Mouse (Mus musculus) retina, postnatal 7 days (tissue): ENCODE measurements at regions not wholly inside any gene's neighbourhood (a gene's known extent, or its start where the extent isn't known, plus 50 kb on each side); places are given as distances from the start of the nearest gene placed in this dataset.

Source experiments
- DNase-seq: peaks from one replicate; pipeline ENCODE4 v3.0.0-alpha.2; 2012; ENCODE audit warnings: low read depth, low spot score

- no peak for DNase-seq
Observed at GRCm38 (mm10) chr1:42008046-42008445, 687.5 kb upstream of the Pou3f3 start.

DNA sequence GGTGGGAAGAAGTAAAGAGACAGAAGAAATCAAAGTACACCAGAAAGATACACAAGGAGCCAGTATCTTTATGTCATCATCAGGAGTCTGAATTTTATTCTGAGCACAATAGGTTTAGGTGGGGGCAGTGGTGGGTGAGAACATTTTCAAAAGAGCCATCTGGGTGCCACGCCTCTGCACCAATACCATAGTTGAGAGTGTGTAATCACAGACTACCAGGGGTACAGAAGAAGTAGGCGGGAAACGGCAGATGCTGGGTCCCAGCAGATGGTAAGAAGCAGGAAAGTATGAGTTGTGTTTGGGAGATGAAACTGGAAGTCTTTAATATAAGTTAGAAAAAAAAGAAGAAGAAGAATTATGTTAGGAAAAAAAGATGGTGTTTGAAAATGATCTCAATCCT is 682.7 kb upstream of the Pou3f3 start:
- DNase-seq = no peak

DNA sequence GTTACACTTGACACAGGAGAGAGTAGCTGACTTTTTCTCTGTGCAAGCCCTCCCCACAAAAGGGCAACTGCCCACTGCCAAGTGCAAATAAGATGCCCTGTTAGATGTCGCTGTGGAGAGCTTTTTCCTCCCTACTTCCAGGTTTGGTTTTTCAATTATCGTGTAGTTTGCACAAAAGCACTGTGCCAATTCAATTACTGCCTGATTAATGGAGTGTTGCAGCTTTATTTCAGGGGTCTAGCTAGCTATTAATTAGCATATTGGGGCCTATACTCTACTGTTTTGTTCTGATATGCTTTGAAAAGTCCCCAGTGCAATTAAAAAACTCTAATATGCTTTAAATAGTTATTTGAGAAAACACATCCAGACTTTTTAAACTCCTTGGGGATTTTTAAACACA is 676.6 kb upstream of the Pou3f3 start:
- no peak for DNase-seq

DNA sequence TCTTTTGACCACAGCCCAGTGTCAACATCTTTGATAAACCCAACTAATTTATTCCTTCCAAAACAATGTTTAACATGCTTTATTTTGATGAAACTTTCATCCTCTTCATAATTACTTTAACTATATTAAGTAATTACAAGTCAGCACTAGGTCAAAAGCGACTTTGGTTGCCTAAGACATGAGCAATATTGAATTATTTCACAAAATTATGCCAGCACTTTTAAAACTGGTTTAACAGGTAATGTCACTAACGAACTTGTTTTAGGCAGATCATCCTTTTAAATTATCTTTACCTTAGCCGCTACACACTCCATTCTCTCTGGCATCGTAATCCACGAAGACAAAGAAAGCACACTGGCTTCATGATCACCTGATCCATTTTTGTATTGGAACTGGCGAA is 669.8 kb upstream of the Pou3f3 start:
- DNase-seq = no peak

DNA sequence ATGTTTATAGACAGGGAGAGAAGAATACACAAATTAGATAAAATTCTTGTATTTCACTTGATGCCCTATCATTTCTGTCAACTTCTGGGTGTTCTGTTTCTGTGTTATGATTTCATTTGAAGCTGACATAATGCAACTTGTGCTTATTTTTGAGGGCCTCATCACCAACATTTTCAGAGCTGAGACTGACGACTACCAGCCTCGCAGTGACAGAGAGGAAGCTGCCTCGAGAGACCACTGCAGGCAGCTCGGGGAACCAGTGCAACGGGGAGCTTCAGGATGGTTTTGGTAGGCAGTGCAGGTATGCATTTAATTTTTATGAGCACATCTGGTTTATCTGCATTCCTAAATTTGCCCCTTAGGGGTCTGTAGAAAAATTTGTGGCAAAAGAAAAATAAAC is 669.1 kb upstream of the Pou3f3 start:
- no peak for DNase-seq

DNA sequence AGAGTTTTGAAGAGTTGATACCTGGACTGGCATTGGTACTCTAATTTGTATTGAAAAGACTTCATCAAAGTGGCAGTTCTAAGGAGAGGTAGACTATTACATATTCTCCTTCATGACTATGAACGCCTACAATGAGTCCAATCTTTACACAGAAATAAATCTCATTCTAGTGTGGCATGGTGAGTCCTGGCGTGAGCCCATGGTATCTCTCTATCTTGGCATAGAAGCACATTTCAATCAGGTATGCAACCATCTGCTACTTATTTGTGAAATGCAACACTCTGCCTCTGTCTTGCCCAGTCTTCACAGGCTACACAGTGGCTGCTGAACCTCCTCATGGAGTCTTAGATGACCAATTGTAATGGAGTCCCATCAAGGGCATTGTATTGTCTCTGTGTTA is 661.8 kb upstream of the Pou3f3 start:
- no peak for DNase-seq

GRCm38 (mm10) chr1:42035371-42035770 is 660.2 kb upstream of the Pou3f3 start:
- no peak for DNase-seq

DNA sequence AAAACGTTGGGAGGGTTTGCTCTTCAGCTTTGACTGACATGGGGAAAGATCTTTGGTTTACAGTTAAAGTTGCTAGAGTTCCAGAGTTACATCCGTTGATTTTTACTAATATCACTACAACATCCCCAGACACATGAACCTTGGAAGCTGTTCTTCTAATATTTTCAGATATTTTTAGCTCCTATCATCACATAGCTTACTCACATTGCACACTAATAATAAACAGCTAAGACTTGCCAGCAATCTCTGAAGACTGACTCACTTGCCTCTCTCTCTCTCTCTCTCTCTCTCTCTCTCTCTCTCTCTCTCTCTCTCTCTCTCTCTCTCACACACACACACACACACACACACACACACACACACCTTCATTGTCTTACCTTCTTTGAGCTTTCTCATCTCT is 654.0 kb upstream of the Pou3f3 start:
- no peak for DNase-seq

- no peak for DNase-seq
Observed at GRCm38 (mm10) chr1:42058494-42058893, 637.1 kb upstream of the Pou3f3 start.

DNA sequence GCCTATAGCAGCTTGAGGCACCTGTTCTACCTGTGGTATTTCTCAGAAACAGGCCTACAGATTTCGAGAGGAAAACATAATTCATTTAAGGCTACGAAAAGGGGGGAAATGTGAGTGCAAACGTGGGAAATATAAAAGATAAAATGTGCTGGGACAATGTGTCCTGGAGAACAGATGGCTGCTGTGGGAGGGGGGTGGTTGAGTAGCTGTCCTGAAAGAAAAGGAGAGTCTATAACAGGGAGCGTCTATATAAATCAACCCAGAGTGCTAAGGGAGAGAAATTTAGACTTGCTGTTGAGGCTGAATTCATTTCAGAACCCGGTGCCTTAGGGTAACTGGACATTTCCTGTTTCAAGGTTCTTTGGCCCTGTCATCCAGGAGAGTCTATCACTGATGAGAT is 625.5 kb upstream of the Pou3f3 start:
- DNase-seq = no peak

- DNase-seq = no peak
Observed at GRCm38 (mm10) chr1:42096026-42096425, 599.5 kb upstream of the Pou3f3 start.

- DNase-seq = no peak
Observed at GRCm38 (mm10) chr1:42098580-42098979, 597.0 kb upstream of the Pou3f3 start.

GRCm38 (mm10) chr1:42107521-42107920 is 588.0 kb upstream of the Pou3f3 start:
- no peak for DNase-seq

GRCm38 (mm10) chr1:42107925-42108324 is 587.6 kb upstream of the Pou3f3 start:
- DNase-seq = no peak

DNA sequence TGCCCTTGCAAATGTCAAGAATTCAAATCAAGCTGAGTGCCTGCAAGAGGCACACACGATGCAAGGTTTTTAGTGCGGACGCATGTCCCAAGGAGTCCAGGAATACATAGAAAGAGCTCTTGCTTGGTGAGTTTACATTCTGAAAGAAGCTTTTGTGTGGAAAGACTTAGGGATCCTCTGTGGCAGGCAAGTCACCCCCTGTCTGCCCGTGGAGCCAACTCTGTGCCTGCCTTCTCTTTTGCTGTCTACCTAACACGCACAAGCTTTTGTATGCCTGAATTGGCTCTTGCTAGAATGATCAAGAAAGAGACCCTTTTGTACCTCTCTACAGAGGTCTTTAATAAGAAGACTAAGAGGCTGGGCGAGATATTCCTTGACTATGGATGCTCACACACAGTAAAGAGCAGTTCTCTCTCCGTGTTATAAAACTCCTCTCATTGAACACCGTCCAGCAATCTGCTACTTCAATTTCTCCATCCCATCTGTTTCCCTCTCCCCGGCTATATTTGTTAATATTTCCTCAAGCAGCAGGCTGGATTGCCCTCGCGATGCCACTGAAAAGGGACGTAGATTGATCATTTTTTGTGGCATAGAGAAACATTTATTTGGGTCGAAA is 543.3 kb upstream of the Pou3f3 start:
- no peak for DNase-seq

DNA sequence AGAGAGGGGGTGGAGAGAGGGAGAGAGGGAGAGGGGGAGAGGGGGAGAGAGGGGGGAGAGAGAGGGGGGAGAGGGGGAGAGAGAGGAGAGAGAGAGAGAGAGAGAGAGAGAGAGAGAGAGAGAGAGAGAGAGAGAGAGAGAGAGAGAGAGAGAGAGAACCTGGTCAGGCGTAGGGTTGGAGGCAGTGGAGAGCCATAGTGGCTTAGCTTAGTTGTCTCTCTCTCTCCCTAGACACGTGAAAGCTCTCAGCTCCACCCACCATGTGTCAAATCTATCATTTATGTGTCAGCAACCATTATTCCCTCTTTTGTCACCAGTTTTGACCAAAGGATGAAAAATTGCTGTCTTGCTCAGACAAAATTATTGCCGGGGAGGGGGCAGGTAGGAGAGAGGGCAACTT is 542.7 kb upstream of the Pou3f3 start:
- no peak for DNase-seq

DNA sequence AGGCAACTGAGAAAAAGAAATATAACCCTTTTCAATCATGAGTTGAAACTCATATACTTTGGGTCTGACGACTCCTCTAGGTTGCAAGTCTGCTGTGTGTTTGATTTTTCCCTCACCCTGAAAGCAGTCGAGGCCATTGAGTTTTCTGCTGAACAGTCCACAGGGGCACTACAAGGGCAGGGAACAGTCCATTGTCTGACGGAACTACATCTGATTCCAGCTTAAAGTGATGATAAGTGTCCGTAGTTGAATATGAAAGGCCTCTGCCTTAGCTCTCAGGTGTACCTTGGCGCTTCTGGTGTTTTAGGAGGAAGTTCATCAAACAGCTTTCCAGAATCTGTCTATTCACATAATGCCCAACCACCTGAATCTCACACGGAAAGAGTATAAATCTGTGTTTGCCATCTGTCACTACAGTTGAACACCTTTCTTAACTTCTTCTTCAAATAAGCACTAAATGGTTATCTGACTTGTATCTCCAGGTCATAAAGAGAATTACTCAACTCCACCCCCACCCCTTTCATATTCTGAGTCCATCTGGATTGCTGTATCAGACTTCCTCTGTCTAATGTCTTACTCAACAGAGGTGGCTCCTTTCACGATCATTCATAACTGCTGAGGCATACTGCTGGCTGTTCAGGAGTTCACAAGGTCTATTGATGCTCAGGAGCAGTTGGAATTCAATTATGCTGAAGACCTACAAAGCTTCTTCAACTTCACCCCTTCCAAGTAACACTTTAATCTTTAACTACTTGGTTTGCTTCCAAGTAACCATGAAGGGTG is 527.6 kb upstream of the Pou3f3 start:
- DNase-seq = no peak

DNA sequence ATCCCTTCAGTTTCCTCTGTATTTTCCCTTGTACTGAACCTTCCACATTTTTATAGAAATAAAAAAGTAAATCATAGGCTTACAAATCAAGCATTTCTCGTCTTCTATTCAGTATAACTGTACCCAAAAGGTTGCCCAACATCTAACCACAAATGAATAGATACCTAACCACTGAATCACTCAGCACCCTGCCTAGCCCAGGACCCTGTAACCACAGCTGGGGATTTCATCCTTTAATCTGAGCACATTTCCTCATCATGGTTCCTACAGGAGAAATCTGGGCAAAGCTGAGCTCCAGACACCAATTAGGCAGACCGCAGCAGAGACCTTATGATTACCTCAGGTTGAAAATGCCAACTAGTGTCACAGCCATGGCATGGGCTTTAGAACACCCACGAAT is 526.1 kb upstream of the Pou3f3 start:
- DNase-seq = no peak

DNA sequence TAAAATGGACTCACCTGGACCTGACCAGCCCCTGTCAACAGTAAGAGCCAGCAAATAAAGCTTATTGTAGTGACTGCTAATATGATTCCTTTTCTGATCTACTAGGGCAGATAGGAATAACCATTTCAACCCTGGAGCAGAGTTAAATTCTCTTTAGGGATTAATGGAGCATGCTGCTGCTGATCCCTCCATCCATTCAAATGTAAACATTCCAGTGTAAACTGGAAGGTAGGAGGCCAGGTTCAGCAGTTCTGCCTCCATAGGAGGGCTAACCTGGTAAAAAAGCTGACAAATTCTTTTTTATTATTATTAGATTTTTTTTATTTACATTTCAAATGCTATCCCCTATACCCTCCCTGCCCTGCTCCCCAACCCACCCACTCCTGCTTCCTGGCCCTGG is 509.3 kb upstream of the Pou3f3 start:
- DNase-seq = no peak

DNA sequence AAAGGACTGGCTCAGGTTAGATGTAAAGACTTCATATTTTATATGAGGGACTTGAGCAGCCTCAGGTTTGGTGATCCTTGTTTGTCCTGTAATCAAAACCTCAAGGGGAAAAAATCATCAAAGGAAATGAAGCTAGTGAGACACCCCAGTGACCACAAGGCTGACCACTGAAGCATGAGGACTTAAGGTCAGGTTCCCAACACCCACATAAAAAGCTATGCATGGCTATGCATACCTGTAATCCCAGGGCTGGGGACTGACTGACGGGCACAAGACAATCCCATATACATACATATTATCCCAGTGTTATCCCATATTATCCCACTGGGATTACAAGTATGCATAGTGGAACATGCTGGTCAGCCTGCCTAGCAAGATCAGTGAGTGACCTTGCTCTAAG is 467.5 kb upstream of the Pou3f3 start:
- no peak for DNase-seq

- DNase-seq = no peak
Observed at GRCm38 (mm10) chr1:42229711-42230110, 465.9 kb upstream of the Pou3f3 start.

- no peak for DNase-seq
Observed at GRCm38 (mm10) chr1:42230469-42231040, 465.0 kb upstream of the Pou3f3 start.

DNA sequence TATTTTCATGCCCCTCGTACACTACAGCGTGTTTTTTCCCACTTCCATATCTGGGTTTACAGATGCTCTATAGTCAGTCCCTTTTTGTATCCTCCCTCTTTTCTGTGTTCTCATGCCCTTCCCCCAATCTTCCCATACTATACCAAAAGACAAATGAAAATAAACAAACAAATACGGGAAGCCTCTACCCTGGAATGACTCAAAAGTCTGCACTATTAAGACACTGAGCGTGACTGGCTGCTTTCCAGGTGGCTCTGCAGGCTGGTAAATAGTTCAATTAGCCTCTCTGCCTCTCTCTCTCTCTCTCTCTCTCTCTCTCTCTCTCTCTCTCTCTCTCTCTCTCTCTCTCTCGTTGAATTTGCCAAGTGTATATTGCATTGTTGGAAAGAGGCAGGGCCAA is 464.5 kb upstream of the Pou3f3 start:
- no peak for DNase-seq
